Mouse (Mus musculus): Measurements from ENCODE around the gene Atg4a-ps.

The Atg4a-ps gene

DNA sequence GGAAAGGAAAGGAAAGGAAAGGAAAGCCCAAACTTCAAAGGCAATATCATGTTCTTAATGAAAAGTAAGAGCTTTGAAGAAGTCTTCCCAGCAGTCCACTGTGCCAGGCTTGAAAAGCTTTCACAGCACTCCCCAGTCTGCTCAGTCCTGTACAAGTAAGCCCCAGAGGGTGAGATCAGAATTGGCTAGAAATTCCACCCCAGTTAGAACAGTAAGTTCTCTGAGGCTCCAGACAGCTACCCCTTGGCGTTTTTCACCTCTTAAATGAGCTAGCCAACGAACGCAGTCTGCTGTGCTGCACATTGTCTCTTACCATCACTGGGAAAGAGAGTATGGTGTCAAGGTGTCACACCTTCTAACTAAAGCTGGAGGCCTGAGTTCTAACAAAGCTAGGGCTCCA, 18.2 kb downstream of the Atg4a-ps start:
- no peak for DNase-seq (ENCODE audit: low spot score in 2 of 2)

DNA sequence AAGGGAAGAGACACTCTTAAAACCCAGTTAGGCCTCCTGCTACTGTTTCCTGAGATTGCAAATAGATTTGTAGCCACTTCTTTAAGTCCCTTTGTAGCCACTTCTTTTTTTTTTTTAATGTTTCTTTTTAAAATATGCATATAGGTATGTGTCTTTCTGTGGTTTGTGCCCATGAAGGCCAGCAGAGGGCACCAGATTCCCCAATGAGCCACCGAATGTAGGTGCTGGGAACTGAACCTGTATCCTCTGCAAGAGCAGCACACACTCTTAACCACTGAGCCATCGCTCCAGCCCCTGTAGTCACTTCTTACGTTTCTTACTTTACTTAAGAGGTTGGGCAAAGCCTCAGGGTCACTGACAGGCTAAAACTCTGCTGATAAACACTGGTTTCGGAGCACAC, 19.4 kb downstream of the Atg4a-ps start:
- DNase-seq (ENCODE audit: low spot score in 2 of 2) = no peak

DNA sequence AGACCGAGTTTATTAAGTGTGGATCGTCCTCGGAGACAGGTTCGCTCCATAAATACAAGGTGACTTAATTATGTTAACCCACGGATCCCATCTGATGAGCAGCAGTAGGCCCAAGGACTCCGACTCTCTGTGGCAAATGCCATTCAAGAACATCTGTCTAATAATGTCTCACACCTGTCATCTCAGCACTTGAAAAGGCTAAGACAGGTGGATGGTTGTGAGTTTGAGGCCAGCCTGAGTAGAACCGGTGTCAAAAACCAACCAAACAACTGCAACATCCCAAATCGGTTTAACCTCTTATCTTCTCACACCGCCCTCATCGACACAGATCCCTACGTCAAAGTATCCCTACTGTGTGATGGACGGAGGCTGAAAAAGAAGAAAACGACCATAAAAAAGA, 20.7 kb downstream of the Atg4a-ps start:
- no peak for DNase-seq (ENCODE audit: low spot score in 2 of 2)

DNA sequence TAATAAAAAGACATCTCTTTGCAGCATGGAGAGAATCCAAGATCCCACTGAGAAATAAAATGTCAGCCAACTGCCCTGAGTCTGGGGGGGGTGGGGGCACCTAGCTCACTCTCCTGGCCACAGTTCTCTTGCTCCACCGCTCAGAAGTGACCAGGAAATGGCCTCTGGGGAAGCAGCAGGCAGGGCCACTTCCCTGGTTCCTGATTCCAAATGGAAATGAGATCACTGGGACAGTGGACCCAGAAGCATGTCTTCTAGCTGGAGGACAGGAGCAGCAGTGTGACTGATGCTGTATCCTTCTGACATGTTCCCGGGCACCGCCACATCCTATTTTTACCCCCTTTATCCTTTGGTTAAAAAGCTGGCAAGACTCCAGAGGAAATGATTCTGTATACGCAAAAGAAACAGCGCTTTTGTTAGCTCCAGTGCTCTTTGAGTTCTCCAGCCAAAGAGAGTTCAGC, 21.2 kb downstream of the Atg4a-ps start:
- no peak for DNase-seq (ENCODE audit: low spot score in 2 of 2)

DNA sequence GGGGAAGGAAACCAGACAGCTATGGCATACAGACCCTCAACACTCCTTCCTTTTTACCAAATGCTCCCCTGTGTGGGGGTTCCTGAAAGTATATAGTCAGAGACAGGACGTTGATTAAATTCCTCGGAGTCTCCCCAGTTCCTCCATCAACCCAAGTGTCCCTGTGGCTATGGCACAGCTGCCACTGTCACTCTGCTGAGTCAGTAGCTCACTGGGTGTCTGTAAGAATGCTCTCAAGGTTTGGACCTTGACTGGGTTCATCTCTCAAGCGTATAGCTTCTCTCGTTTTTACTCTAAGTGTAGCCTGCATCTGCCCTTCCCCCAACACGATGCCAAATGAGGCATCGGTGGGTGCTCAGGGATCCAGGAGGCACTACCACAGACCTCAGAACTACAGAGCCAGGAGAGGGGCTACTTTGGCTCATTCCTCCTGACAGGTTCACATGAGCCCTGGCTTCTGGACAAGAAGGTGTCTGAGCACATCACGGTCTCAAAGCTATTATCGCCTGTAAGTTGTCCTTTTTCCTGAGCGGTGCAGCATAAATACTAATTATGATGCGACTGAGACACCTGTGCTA, 21.9 kb downstream of the Atg4a-ps start:
- DNase-seq (ENCODE audit: low spot score in 2 of 2) = no peak

DNA sequence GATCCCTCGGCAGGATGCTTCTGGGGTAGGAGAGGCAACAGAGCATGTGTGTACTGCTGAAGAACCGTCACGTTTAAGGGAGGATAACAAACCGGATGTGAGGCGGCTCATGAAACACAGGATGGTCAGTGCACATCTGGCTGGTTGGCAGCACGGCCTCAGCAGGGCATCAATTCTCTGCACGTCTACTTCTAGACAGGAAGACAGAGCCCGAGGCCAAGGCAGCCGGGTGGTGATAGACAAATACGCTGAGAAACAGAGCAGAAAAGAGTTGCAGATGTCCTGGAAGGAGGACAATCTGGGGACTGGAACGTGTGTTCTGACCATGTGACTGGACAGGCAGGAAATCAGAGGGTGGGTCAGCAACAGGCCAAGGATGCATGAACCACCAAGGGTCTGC, 25.8 kb downstream of the Atg4a-ps start:
- DNase-seq (ENCODE audit: low spot score in 2 of 2) = no peak

DNA sequence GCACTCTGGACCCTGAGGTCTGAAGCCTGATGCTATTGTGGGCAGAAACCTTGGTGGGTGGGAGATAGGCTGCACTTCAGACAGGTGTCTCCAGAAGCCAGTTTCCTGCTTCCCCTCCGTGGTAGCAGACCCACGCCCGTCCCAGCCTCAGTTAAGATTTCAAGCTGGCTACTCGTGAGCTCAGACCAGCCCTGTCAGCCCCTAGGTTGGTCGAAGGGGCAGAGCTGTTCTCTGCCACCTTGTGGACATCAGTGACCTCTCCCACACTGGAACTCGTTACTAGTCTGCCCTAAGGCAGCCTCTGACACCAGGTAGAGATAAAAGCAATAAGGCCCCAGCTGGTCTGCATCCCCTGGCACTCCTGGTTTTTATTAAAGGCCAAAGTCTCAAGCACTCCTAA, 28.9 kb downstream of the Atg4a-ps start:
- DNase-seq (ENCODE audit: low spot score in 2 of 2) = no peak

DNA sequence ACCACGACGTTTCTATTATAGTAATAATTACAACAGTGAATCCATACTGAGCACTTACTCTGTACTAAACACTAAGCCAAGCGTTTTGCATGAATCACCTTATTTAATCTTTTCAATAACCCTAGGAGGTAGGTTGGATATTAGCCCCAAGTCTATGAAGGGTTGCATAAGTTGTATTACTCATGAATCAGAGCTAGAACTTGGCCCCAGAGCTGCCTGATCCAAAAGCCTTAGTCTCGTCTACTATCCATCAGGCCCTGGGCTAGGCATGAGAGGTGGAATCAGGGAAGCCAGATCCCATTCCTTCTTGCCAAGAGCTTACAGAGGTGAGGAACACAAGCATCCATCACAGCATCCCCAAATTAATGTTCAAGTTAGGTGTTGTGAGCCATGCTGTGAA, 30.2 kb downstream of the Atg4a-ps start:
- DNase-seq (ENCODE audit: low spot score in 2 of 2) = no peak

DNA sequence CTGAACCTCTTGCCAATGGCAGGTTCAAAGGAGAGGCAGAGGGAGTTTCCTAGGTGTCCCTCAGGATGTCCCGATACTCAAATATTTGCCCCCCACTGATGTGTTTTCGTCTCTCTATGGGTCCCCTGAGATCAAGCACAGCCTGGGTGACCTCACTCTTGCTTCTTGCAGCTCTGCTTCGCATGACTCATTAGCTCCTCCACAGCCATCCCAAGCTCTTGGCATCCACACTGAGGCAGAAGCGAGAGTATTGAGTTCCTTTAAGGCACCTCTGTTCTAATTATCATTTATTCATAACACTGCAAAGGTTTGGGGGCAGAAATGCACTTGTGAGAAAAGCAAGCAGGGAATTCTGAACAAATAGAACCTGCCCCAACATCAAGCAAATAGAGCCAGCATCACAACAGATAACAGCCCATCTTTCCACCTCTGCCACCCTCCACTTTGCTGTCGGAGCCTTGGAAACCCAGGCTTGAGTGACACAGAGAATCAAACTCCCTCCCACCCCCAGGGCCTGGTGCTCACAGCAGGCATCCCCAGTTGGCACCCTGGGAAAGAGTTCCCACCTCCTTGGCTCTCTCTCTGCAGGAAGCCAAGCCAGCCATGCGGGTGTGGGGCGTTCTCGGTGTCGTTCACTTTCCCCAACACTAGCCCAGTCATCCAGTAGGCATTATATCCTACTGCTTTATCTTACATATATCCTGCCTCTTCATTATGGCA, 33.1 kb downstream of the Atg4a-ps start:
- peak; percentile 36 to 37 for DNase-seq (ENCODE audit: low spot score in 2 of 2)

DNA sequence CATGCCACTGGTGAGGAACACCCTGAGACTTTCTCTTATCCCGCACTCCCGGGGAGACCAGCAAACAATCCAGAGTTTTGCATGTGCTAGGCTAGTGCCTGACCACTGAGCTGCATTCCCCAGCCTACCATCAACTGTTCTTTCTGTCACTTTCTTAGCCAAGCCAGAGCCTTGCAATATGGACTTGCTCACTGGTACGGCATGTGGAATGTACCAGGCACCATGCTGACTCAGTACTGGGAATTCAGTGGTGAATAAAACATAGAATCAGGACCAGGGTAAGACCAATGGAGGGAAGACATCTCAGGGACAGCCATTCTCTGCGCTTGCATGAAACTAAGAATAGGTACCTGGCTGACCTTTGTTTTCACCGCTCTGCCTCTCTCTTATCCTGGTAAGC, 35.6 kb downstream of the Atg4a-ps start:
- DNase-seq (ENCODE audit: low spot score in 2 of 2) = no peak

DNA sequence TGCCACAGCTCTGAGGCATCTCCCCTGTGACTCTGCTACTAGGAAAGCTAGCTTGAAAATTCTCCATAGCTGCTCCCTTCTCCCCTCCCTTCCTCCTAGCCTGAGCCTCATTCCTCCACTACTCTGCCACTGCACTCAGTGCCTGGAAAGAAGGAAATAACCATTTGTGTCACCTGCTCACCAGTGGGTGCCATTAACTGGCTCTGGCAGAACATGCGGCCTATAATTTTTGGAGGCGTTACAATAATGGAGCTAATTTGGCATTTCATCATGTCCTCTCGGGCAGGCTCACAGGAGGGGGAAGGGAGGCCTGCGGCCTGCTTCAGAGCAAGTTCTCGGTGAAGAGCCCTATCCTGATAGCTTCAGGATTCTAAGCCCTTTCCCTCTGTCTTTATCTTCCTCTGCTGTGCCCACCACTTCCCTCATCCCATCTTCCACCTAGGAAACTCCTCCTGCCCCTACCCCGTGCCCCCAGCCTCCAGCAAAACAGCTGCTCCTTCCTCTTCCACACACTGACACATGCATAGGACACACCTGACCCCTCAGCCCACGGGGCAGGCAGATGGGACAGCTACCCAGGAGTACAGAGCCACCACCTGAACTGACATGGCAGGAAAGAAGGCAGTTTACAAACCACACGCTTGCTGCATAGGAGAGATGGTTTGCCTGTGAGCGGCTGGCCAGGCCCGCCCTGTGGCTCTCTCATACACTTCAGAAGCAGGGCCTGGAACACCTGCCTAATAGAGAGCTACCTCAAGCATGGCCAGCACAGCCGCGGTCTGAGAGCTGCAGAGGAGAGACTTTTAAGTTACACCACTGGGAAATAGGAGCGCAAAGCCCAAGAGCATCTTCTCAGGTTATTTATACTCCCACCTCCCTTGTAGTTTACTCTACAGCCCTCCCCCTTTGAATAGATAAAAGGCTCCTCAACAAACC, 38.9 kb downstream of the Atg4a-ps start:
- DNase-seq (ENCODE audit: low spot score in 2 of 2) = no peak

DNA sequence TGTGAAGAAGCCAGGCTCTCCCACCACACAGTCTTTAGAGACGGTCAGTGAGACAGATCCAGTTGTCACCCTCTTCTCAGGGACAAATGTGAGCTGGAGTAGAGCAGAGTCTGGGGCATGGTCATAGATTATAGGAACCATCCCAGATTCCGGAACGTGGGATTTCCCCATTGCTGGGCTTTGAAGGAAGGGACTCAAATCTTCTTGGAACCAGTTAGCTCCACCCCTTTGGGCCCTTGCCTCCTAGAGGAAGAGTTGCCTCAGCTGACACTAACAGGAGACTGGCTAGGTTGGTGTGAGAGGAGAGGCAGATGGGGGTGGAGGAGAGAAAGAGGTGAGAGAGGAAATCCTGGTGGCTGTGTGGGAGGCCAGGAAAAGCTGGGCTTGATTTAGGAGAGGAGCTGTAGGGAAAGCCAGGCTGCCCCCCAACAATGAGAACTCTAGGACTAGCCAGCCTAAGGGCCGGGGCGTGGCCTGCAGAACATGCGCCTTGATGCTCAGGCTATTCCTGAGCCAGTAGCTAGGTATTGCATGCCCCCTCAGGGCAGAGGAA, 39.7 kb downstream of the Atg4a-ps start:
- DNase-seq (ENCODE audit: low spot score in 2 of 2) = peak; percentile 21 to 36

DNA sequence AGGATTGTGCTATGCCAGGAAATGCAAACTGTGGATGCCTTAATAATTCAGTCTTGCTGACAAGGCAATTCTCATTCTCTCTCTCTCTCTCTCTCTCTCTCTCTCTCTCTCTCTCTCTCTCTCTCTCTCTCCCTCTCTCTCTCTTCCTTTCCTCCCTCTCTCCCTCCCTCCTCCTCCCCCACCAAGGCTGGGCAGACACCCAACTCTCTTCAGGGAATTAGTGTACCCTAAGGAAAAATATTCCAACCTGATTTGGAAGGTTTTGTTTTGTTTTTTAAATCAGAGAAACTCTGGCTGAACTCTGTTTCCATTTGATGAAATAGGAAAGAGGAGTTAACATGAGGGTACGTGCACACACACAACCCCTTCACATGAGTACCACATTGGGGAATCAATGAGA, 44.3 kb downstream of the Atg4a-ps start:
- DNase-seq (ENCODE audit: low spot score in 2 of 2) = no peak

DNA sequence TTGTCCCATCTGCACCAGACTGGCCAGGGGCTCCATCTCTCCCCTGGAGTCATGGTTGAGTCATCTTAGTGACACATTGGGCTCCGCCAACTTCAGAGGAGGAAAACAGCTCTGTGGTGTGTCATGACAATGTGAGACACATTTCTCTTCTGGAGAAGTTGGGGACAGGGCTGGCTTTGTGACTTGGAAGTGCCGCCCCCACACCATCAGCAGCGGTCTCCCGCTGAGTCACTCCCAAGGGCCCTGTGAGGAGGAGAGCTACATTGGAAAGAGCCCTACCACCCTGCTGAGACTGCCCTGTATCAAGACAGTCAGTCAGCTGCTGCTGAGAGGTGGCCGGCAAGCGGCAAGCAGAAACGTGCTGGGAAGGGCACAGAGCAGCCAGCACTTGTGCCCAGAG, 44.9 kb downstream of the Atg4a-ps start:
- peak; percentile 56 to 71 for DNase-seq (ENCODE audit: low spot score in 2 of 2)

DNA sequence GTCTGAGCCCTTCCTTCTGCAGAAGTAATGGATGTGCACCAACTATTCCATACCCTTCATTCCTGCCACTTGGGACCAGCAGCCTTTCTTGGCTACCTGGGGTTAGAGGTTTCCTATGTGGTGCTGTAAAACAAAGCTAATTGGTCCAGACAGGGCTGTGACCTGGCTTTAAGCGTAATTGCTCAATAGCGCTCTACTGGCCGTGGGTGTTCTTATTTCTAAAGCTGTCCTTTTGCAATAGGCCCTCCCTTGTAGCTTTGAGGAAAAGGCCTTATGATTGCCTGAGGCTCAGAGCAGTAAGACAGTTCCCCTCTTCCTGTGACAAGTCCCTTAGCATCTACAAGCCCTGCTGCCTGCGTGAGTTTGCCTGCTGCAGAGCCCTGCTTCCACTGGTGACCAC, 48.3 kb downstream of the Atg4a-ps start:
- no peak for DNase-seq (ENCODE audit: low spot score in 2 of 2)

DNA sequence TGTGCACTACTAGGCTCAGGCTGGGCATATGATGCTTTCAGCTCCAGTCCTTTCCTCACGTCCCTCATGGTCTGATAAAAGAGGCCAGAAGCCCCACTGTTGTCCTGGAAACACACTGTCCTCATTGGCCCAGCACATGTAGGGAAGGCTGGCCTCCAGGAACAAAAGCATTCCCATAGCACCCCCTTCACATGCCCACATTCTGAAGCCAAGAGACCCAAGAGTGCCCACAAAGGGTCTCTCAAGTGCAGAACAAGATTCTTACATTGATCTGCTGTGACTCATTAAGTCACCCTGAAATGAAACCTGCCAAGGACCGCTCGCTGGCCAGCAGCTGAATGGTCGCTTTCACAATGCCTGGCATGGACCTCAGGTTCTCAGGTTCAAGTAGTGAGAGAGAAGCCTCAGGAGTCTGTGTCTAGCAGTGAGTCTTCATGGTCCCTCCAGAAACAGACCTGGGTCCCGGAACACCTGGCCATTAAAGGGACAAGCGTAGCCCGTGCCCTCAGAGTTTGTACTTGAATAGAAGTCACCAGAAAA, 50.5 kb downstream of the Atg4a-ps start:
- no peak for DNase-seq (ENCODE audit: low spot score in 2 of 2)

Data from right cerebral cortex, postnatal 36 days (tissue).